Mouse (Mus musculus) ovary, postnatal 10 days (tissue): ENCODE results near the gene Abca12.

Experiments
- DNase-seq: peaks from one replicate; pipeline ENCODE4 v3.0.0; 2022; ENCODE audit warnings: low spot score

Gene Abca12

GRCm38 (mm10) chr1:71414810-71415209 lies at the start of gene Abca12:
TSS of gene Abca12 (minus strand) at chr1:71414910.
- DNase-seq: no peak

GRCm38 (mm10) chr1:71457961-71458360 lies 43.3 kb upstream of the Abca12 start:
- no peak for DNase-seq

- DNase-seq: no peak
These were observed 32.7 kb upstream of the Abca12 start for GRCm38 (mm10) chr1:71447424-71447823.

- no peak for DNase-seq
These were observed 7.1 kb upstream of the Abca12 start for GRCm38 (mm10) chr1:71421741-71422333.

GRCm38 (mm10) chr1:71418467-71418866 lies 3.8 kb upstream of the Abca12 start:
- no peak for DNase-seq

GRCm38 (mm10) chr1:71417951-71418350 lies 3.2 kb upstream of the Abca12 start:
- DNase-seq: no peak

- DNase-seq: no peak
These were observed 626 bp downstream of the Abca12 start for GRCm38 (mm10) chr1:71414084-71414483.

- DNase-seq: no peak
These were observed 1.6 kb downstream of the Abca12 start for GRCm38 (mm10) chr1:71413114-71413513.

GRCm38 (mm10) chr1:71407711-71408110 lies 7.0 kb downstream of the Abca12 start:
- no peak for DNase-seq

GRCm38 (mm10) chr1:71397635-71398034 lies 17.1 kb downstream of the Abca12 start:
- no peak for DNase-seq

GRCm38 (mm10) chr1:71396105-71396504 lies 18.6 kb downstream of the Abca12 start:
- DNase-seq: no peak

GRCm38 (mm10) chr1:71394177-71394576 lies 20.5 kb downstream of the Abca12 start:
- DNase-seq: no peak

- DNase-seq: no peak
These were observed 21.2 kb downstream of the Abca12 start for GRCm38 (mm10) chr1:71393489-71393888.

GRCm38 (mm10) chr1:71392463-71392862 lies 22.2 kb downstream of the Abca12 start:
- DNase-seq: no peak

GRCm38 (mm10) chr1:71386593-71386992 lies 28.1 kb downstream of the Abca12 start:
- DNase-seq: no peak

- DNase-seq: no peak
These were observed 30.6 kb downstream of the Abca12 start for GRCm38 (mm10) chr1:71384098-71384497.

- DNase-seq: no peak
These were observed 41.6 kb downstream of the Abca12 start for GRCm38 (mm10) chr1:71373090-71373489.

- DNase-seq: no peak
These were observed 44.4 kb downstream of the Abca12 start for GRCm38 (mm10) chr1:71370266-71370665.

- DNase-seq: no peak
These were observed 46.9 kb downstream of the Abca12 start for GRCm38 (mm10) chr1:71367770-71368169.

GRCm38 (mm10) chr1:71342861-71343554 lies 71.7 kb downstream of the Abca12 start:
- DNase-seq: no peak

- DNase-seq: no peak
These were observed 72.5 kb downstream of the Abca12 start for GRCm38 (mm10) chr1:71342261-71342594.

GRCm38 (mm10) chr1:71341370-71342260 lies 73.1 kb downstream of the Abca12 start:
- no peak for DNase-seq
